8 mouse cellular contexts compared by ENCODE assay signal in the genomic region with DNA sequence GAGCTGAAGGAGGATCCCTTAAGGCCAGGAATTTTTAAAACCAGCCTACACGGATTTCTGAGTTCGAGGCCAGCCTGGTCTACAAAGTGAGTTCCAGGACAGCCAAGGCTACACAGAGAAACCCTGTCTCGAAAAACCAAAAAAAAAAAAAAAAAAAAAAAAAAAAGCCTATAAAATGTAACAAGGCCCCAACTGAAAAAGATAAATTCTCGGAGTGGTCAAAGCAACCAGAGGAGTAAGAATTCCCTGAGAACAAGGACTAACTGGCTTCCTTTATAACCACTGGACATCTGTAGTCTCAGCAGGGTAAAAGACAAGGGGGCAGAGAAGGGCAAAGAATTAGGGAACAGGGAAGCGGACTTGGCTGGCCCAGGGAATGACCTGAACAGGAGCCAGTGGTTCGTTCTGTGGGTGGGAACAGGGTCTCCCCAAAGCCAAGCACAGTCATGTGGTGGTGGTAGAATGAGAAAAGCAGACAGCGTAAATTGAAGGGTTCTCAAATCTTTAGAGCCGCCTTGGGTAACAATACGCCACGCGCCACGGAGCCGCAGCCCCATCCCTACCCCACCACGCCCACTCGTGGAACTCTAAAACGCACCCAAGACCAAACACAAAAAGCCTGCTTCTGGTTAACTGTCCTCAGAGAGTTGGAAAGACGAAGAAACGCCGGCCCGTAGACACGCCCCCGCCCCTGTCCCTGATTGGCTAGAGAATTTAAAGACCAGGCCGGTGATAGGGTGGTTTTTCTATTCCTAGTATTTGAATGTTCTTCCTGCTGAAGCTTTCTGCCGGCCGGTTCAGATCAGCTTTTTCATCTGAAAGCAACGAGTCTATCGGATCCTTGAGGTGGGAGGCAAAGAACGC. TPM values are rescaled to one million over a fixed set of nuclear protein-coding genes. Genes with fewer than 3 reads are reported as not detected.
DNase-seq lines count a peak whose midpoint lies in the region; ATAC-seq lines count a peak whose summit lies in the region.

TSS of gene Pif1 (plus strand) at position 755 of the 864 bp plus-strand sequence.

- H3K4me3 ChIP-seq in intestine, embryonic 15.5 days (replicated peaks): peak within 1 kb of the TSS; percentile 59
- H3K4me3 ChIP-seq in limb, embryonic 13.5 days: peak within 1 kb of the TSS; percentile 62
- peak within 1 kb of the TSS; percentile 54 for H3K4me3 ChIP-seq in midbrain, embryonic 15.5 days

- peak within 1 kb of the TSS; percentile 58 for H3K9ac ChIP-seq in intestine, embryonic 15.5 days
- peak within 1 kb of the TSS; percentile 72 for H3K9ac ChIP-seq in limb, embryonic 13.5 days
- peak within 1 kb of the TSS; percentile 50 for H3K9ac ChIP-seq in midbrain, embryonic 15.5 days

- H3K27ac ChIP-seq in intestine, embryonic 15.5 days: peak within 1 kb of the TSS; percentile 56
- peak within 1 kb of the TSS; percentile 55; the same call in 1 of the 2 replicates for H3K27ac ChIP-seq in limb, embryonic 13.5 days
- peak within 1 kb of the TSS; percentile 16; the same call in 1 of the 2 replicates for H3K27ac ChIP-seq in midbrain, embryonic 15.5 days

- peak; percentile 91 for ATAC-seq in intestine, embryonic 15.5 days
- ATAC-seq in limb, embryonic 13.5 days (ENCODE audit: low FRiP score, low read depth): peak; percentile 86
- ATAC-seq in midbrain, embryonic 15.5 days (replicated peaks): peak; percentile 88

- H3K9me3 ChIP-seq in intestine, embryonic 15.5 days: no peaks in the 10 kb centered on the region
- H3K9me3 ChIP-seq in limb, embryonic 13.5 days: no peaks in the 10 kb centered on the region
- H3K9me3 ChIP-seq in midbrain, embryonic 15.5 days: no peaks in the 10 kb centered on the region

- H3K4me2 ChIP-seq in intestine, embryonic 15.5 days (replicated peaks): peak within 1 kb of the TSS; percentile 97
- H3K4me2 ChIP-seq in limb, embryonic 13.5 days (replicated peaks): peak within 1 kb of the TSS; percentile 97
- peak within 1 kb of the TSS; percentile 100 for H3K4me2 ChIP-seq in midbrain, embryonic 15.5 days

- no peaks in the 10 kb centered on the region for H3K27me3 ChIP-seq in intestine, embryonic 15.5 days (replicated peaks)
- H3K27me3 ChIP-seq in limb, embryonic 13.5 days: no peaks in the 10 kb centered on the region
- 0 out of 2 replicates have a peak, but pooled peaks cover 6% of the 10 kb centered on the region for H3K27me3 ChIP-seq in midbrain, embryonic 15.5 days (replicated peaks)

- peak; percentile 40 to 46 for DNase-seq in cerebellum, adult 18-20 months
- DNase-seq in cerebellum, adult 9-11 months: no peak
- peak; percentile 90 for DNase-seq in embryo, embryonic 9.5 days (ENCODE audit: extremely low spot score)
- DNase-seq in gastrocnemius, postnatal 36 days: peak; percentile 58 to 66
- peak; percentile 83 to 92 for DNase-seq in spleen, postnatal 10 days (ENCODE audit: low spot score in 2 of 2)

- 9% methylated on average over 28 of the region's 28 CpGs for WGBS in intestine, embryonic 15.5 days
- WGBS in limb, embryonic 13.5 days: 8% methylated on average over 28 of the region's 28 CpGs
- 9% methylated on average over 28 of the region's 28 CpGs for WGBS in midbrain, embryonic 15.5 days

- H3K4me1 ChIP-seq in intestine, embryonic 15.5 days (replicated peaks): peaks cover 26% of the 10 kb centered on the region
- H3K4me1 ChIP-seq in limb, embryonic 13.5 days: peaks cover 32% of the 10 kb centered on the region
- peaks cover 23% of the 10 kb centered on the region for H3K4me1 ChIP-seq in midbrain, embryonic 15.5 days

- intact Hi-C loops in gastrocnemius, postnatal 36 days (cut with DNase I): no loop called here

- H3K36me3 ChIP-seq in intestine, embryonic 15.5 days: peaks cover 5% of the 10 kb centered on the region; the same call in 1 of the 2 replicates
- peaks cover 22% of the 10 kb centered on the region for H3K36me3 ChIP-seq in limb, embryonic 13.5 days
- H3K36me3 ChIP-seq in midbrain, embryonic 15.5 days (replicated peaks): no peaks in the 10 kb centered on the region

RNA-seq across cellular contexts. Expression of gene Pif1, which starts in this region (rescaled TPM):
- under 1 TPM in 1 of 2 experiments, not detected in 1; 0.92 TPM for total RNA-seq in gastrocnemius, postnatal 36 days (2021)
- 9.1 and 9.6 TPM in 2 replicates for polyA plus RNA-seq in intestine, embryonic 15.5 days (2015; fragmentation: Nextera tagmentation; extraction: Ambion mirVana)
- 15.1 and 16.0 TPM in 2 replicates for polyA plus RNA-seq in limb, embryonic 13.5 days (2015; fragmentation: Nextera tagmentation; extraction: Ambion mirVana)
- 2.3 and 2.7 TPM in 2 replicates for polyA plus RNA-seq in midbrain, embryonic 15.5 days (2015; fragmentation: Nextera tagmentation; extraction: Ambion mirVana)

Comparison
In these comparisons a context has a peak if more than half of its experiments do, and no peak if none do; other contexts are left out.
1. Peak in DNase-seq in gastrocnemius, postnatal 36 days; RNA of the gene not detected or under 1 TPM.